Mouse (Mus musculus) CH12.LX (cell line): ENCODE measurements around the gene Myo1d.

Source experiments
- BHLHE40 ChIP-seq: IDR thresholded peaks from 2 replicates; pipeline ENCODE4 v1.6.1; 2011; ENCODE audit warnings: mild to moderate bottlenecking, low read depth, low read length, improper control_type of control experiment
- CTCF ChIP-seq, 2 experiments: IDR thresholded peaks in 1 of 2; conservative IDR thresholded peaks in 1 of 2; 2 replicates each; pipeline ENCODE4 v1.5.1; 2011 to 2012; ENCODE audit warnings: low read depth in 2 of 2, low read length in 2 of 2, improper control_type of control experiment in 1 of 2, inconsistent platforms in 1 of 2, mild to moderate bottlenecking in 1 of 2, moderate library complexity in 1 of 2
- EP300 ChIP-seq: IDR thresholded peaks from 2 replicates; pipeline ENCODE4 v1.6.1; 2011; ENCODE audit warnings: low read length, improper control_type of control experiment
- HCFC1 ChIP-seq: IDR thresholded peaks from 2 replicates; pipeline ENCODE4 v1.6.1; 2012; ENCODE audit warnings: low read depth, mild to moderate bottlenecking, inconsistent platforms, low read length, improper control_type of control experiment
- MAFK ChIP-seq: IDR thresholded peaks from 2 replicates; pipeline ENCODE4 v1.6.1; 2011; ENCODE audit warnings: low read length, improper control_type of control experiment; ENCODE audit not compliant: insufficient replicate concordance
- NELFE ChIP-seq: IDR thresholded peaks from 2 replicates; pipeline ENCODE4 v1.6.1; 2011; ENCODE audit warnings: low read depth, low read length, improper control_type of control experiment
- POLR2A ChIP-seq: IDR thresholded peaks from 2 replicates; pipeline ENCODE4 v1.6.1; 2011; ENCODE audit warnings: low read depth, mild to moderate bottlenecking, improper control_type of control experiment, low read length
- TBP ChIP-seq: conservative IDR thresholded peaks from 2 replicates; pipeline ENCODE4 v1.6.1; 2011; ENCODE audit warnings: low read depth, low read length, improper control_type of control experiment
- UBTF ChIP-seq: IDR thresholded peaks from 2 replicates; pipeline ENCODE4 v1.6.1; 2012; ENCODE audit warnings: low read depth, mild to moderate bottlenecking, inconsistent platforms, low read length, improper control_type of control experiment, moderate library complexity
- USF2 ChIP-seq: conservative IDR thresholded peaks from 2 replicates; pipeline ENCODE4 v1.6.1; 2011; ENCODE audit warnings: low read depth, low read length, improper control_type of control experiment
- ZC3H11A ChIP-seq: IDR thresholded peaks from 2 replicates; pipeline ENCODE4 v1.6.1; 2012; ENCODE audit warnings: low read depth, mild to moderate bottlenecking, inconsistent platforms, low read length, improper control_type of control experiment
- ZNF384 ChIP-seq: IDR thresholded peaks from 2 replicates; pipeline ENCODE4 v1.6.1; 2012; ENCODE audit warnings: low read depth, low read length, improper control_type of control experiment, inconsistent platforms

GRCm38 (mm10) chr11:80493186-80493585 lies 286.6 kb downstream of the Myo1d start:
- no peak for TF ChIP-seq EP300
- no peak for TF ChIP-seq ZNF384
- no peak for TF ChIP-seq HCFC1
- TF ChIP-seq TBP, result no peak
- no peak for TF ChIP-seq POLR2A
- no peak for TF ChIP-seq CTCF (conservative IDR thresholded peaks at IDR 0.05 in 1 of 2, IDR thresholded peaks at IDR 0.05 in 1 of 2; ENCODE audit: low read depth in 2 of 2, low read length in 2 of 2)
- TF ChIP-seq BHLHE40, result no peak
- TF ChIP-seq UBTF, result no peak
- TF ChIP-seq NELFE, result no peak
- TF ChIP-seq USF2, result no peak
- TF ChIP-seq ZC3H11A, result no peak
- no peak for TF ChIP-seq MAFK
